Mouse (Mus musculus): ENCODE results near the gene Ropn1.
"Not testable (repeated sequence)": the region's sequence is repeated elsewhere in the genome, so short reads cannot be mapped to it uniquely, and the experiment has no call there.

Gene Ropn1

DNA sequence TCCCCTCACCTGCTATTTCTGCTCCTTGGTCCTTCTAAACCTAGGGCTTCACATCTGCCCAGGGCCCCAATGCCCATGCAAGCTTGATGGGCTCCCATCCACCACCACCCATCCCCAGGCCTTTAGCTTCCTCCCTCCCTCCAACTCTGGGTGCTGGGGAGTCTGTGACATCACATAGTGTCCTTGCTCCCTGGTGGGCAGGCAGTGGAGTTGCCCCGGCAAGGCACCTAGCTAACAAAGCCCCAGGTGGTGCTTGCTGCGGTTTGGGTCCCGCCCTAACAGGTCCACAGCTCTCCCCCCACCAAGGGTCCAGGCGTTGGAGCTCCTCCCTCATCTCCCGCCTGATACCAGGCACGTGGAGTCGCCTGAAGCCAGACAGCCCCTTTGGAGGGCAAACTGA, at the start of gene Ropn1:
Gene Ropn1, plus strand, starts transcription at position 301 of the 400 bp plus-strand sequence.
- no peak for DNase-seq (ENCODE audit: low spot score)

DNA sequence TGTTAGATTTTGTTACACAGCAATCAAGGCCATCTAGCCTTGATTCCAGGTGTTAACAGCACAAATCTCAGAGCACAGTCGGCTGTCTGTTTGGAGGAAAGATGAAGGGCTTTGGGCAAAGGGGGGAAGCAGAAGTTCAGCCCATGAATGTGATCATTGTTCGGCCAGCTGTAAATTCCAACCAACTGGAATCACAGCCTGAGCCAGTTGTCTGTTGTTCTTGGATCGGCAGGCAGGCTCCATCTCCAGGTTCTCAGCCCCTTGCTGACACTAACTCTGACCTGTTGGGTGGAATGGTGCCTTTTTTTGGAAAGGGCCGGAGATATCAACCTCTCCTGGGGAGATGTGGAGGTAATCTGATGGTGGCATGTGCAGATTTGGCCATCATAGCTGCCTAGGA, 47.8 kb upstream of the Ropn1 start:
- no peak for DNase-seq (ENCODE audit: low spot score)

DNA sequence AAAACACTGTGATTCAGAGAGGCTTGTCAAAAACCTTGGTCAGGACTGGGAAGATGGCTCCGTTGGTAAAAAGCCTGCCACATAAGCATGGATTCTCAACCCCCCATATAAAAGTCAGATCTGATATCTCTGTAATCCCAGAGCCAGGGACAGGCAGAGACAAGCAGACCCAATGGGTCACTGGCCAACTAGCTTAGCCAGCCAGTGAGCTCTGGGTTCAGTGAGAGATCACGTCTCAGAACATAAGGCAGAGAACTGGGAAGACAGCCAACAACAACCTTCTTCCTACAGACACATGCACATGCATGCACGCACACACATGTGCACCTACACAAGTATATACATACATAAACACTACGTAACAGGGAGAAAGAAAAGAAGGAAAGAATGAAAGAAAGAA, 46.6 kb upstream of the Ropn1 start:
- DNase-seq (ENCODE audit: low spot score) = no peak

DNA sequence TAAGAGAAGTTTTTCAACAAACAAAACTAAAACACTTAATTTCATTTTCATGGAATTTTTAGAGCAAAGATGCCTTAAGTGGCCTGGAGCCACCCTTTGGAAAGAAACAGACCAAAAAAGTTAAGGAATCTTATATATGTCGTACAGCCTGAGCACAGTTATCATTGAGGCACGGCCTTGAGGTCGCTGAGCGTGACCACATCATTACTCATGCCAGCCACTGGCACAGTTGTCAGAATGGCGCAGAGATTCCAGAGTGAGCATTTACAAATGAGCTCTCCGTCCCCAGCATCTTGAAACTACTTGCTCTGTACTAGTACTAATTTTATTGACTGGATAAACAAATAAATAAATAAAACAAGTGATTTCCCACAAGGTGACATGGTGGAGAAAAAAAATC, 45.9 kb upstream of the Ropn1 start:
- no peak for DNase-seq (ENCODE audit: low spot score)

DNA sequence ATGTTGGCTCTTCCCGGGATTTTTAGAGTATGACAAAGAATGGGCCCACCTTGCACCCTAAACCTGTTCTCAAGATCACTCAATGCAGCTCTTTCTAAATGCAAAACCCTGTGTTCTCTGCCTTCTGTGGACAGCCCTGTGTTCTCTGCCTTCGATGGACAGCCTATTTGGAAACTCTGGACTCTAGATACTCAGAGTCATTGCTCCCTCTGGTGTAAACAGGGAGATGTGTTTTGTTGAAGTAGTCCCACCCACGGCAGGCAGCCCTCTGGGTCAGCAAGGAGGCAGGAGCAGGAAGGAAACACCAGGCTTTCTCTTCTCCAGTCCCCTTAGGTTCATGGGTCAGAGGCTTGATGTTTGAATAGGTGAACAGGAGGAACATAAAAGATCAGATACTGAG, 44.0 kb upstream of the Ropn1 start:
- peak; percentile 47 for DNase-seq (ENCODE audit: low spot score)

GRCm38 (mm10) chr16:34610137-34610536, 39.6 kb upstream of the Ropn1 start:
- no peak for DNase-seq (ENCODE audit: low spot score)

DNA sequence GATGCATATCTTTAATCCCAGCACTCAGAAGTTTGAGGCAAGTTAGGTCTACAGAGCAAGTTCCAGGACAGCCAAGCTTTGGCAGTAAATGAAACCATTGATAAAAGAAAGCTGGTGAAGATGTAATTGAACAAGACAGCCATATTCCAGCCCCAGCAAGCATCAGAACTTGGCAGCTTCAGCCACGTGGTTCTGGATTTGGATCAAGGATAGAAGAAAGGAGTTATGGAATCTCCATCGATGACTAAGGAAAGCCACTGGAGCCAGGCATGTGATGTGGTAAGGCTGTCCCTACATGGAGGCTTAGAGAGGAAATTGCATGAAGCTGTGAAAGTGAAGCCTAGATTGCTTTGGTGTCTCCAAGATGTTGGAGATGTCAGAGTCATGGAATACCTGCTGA, 35.7 kb upstream of the Ropn1 start:
- DNase-seq (ENCODE audit: low spot score) = no peak

DNA sequence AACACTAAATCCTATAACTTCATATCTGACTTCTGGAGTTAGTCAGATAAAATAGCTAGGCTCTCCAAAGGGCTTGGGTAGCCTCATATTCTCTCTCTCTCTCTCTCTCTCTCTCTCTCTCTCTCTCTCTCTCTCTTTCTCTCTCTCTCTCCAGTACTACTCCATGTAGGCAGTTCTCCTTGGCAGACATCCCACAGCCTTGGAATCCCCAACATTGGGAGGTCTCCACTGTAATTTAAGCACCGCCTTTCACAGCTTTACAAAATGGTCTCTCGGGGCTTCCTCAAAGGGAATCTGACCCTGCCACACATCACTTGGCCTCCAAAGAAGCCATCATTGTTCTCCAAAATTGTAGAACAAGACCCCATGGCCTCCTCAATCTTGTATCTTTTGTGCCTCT, 22.1 kb upstream of the Ropn1 start:
- DNase-seq (ENCODE audit: low spot score) = no peak

- no peak for DNase-seq (ENCODE audit: low spot score)
Measured at GRCm38 (mm10) chr16:34628397-34628796, 21.3 kb upstream of the Ropn1 start.

GRCm38 (mm10) chr16:34635557-34635956, 14.2 kb upstream of the Ropn1 start:
- no peak for DNase-seq (ENCODE audit: low spot score)

GRCm38 (mm10) chr16:34643511-34644259, 6.0 kb upstream of the Ropn1 start:
- DNase-seq (ENCODE audit: low spot score) = no peak

DNA sequence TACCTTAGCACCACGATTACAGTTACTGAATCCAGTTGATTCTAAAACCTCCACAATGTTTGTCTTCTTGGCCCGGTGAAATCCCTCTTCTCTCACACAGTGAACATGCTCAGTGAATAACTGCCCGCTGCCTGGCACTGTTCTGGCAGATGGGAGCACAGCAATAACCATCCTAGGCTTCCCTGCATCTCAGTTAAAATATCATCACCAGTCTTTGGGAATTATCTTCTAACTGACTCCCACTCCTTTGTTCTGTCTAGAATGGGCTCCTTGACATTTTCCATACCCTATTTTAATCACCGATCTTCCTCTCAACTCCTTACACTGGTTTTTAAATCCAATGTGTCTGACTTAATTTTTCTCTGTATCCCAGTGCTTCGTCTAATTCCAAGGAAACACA, 3.3 kb downstream of the Ropn1 start:
- no peak for DNase-seq (ENCODE audit: low spot score)

- not testable (repeated sequence) for DNase-seq (ENCODE audit: low spot score)
Measured at GRCm38 (mm10) chr16:34657566-34657965, 7.8 kb downstream of the Ropn1 start.

GRCm38 (mm10) chr16:34657983-34658382, 8.3 kb downstream of the Ropn1 start:
- no peak for DNase-seq (ENCODE audit: low spot score)

DNA sequence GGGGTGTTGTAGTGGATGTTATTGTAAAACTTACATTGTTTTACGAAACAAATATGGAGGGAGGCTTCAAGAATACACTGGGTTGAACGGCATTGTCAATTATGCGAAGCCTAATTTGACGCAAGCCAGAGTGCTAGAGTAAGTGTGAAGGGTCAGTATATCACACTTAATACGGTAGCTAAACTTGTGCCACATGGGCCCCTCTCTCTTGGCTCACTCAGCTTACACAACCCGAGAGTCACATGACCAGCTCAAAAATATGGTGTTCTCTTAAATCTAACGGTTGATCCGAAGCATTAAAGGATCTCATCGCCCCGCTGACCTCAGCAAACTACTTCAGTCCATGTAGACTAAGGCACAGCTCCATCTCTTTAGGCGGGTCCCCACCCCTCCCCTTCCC, 8.7 kb downstream of the Ropn1 start:
- DNase-seq (ENCODE audit: low spot score) = no peak

- DNase-seq (ENCODE audit: low spot score) = no peak
Measured at GRCm38 (mm10) chr16:34664553-34664952, 14.8 kb downstream of the Ropn1 start.

- peak; percentile 74 for DNase-seq (ENCODE audit: low spot score)
Measured at GRCm38 (mm10) chr16:34667031-34667726, 17.5 kb downstream of the Ropn1 start.

- no peak for DNase-seq (ENCODE audit: low spot score)
Measured at GRCm38 (mm10) chr16:34668341-34668740, 18.6 kb downstream of the Ropn1 start.

- DNase-seq (ENCODE audit: low spot score) = no peak
Measured at GRCm38 (mm10) chr16:34671966-34672365, 22.2 kb downstream of the Ropn1 start.

- DNase-seq (ENCODE audit: low spot score) = no peak
Measured at GRCm38 (mm10) chr16:34672822-34673221, 23.1 kb downstream of the Ropn1 start.

GRCm38 (mm10) chr16:34674365-34674764, 24.6 kb downstream of the Ropn1 start:
- no peak for DNase-seq (ENCODE audit: low spot score)

DNA sequence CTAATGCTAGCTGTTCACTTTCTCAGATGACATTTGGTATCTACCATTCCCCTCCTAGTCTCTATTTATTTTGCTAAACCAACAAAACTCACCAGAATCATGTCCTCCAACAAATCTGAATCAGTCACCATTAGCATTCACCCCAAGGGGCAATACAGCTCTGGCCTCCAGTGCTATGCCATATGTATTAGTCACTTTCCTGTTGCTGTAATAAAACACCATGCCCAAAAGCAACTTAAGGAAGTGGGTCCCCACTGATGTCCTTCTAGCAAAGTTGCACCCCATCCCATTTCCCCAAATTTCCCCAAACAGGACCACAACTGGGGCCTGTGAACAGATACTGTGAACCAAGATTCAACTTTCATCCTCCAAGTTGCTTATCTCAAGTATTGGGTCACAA, 32.1 kb downstream of the Ropn1 start:
- DNase-seq (ENCODE audit: low spot score) = no peak

DNA sequence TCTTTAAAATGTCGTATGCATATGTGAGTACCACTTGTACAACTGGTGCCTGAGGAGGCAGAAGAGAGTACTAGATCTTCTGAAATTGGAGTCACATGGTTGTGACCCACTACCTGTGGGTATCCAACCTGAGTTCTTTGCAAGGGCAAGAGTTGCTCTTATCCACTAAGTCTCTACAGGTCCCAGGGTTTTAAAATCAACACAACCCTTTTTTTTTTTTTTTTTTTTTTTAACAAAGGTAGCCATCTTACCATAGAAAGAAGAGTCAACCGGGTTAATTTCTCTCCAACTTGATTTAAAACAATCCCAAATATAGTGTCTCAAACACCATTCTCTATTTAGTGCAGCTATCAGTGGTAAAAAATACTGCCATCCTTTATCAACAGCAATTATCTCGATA, 40.2 kb downstream of the Ropn1 start:
- no peak for DNase-seq (ENCODE audit: low spot score)
